Mouse (Mus musculus): ENCODE measurements around the gene Ddx50.
"Not testable (repeated sequence)": the region's sequence is repeated elsewhere in the genome, so short reads cannot be mapped to it uniquely, and the experiment has no call there.

Gene Ddx50

GRCm38 (mm10) chr10:62601053-62601791 lies 49.8 kb downstream of the Ddx50 start:
- no peak for DNase-seq (ENCODE audit: low spot score in 2 of 2)

- no peak for DNase-seq (ENCODE audit: low spot score in 2 of 2)
Observed at GRCm38 (mm10) chr10:62600056-62600455, 51.0 kb downstream of the Ddx50 start.

- DNase-seq (ENCODE audit: low spot score in 2 of 2), result not testable (repeated sequence)
Observed at GRCm38 (mm10) chr10:62599311-62599710, 51.7 kb downstream of the Ddx50 start.

GRCm38 (mm10) chr10:62592496-62592895 lies 58.5 kb downstream of the Ddx50 start:
- DNase-seq (ENCODE audit: low spot score in 2 of 2), result no peak

GRCm38 (mm10) chr10:62590200-62590599 lies 60.8 kb downstream of the Ddx50 start:
- DNase-seq (ENCODE audit: low spot score in 2 of 2), result peak; percentile 82 to 89

GRCm38 (mm10) chr10:62588616-62589015 lies 62.4 kb downstream of the Ddx50 start:
- no peak for DNase-seq (ENCODE audit: low spot score in 2 of 2)

GRCm38 (mm10) chr10:62583245-62583644 lies 67.8 kb downstream of the Ddx50 start:
- DNase-seq (ENCODE audit: low spot score in 2 of 2), result no peak

GRCm38 (mm10) chr10:62582701-62583100 lies 68.3 kb downstream of the Ddx50 start:
- no peak for DNase-seq (ENCODE audit: low spot score in 2 of 2)

- peak in 1 of 2 experiments; percentile 2 for DNase-seq (ENCODE audit: low spot score in 2 of 2)
Observed at GRCm38 (mm10) chr10:62582263-62582662, 68.8 kb downstream of the Ddx50 start.

GRCm38 (mm10) chr10:62579129-62579528 lies 71.9 kb downstream of the Ddx50 start:
- not testable (repeated sequence) for DNase-seq (ENCODE audit: low spot score in 2 of 2)

GRCm38 (mm10) chr10:62578338-62579100 lies 72.5 kb downstream of the Ddx50 start, which contains the start of gene Kif1bp:
TSS of gene Kif1bp (minus strand) at chr10:62578457.
- peak; percentile 97 for DNase-seq (ENCODE audit: low spot score in 2 of 2)

GRCm38 (mm10) chr10:62577673-62578337 lies 73.2 kb downstream of the Ddx50 start:
- no peak for DNase-seq (ENCODE audit: low spot score in 2 of 2)

GRCm38 (mm10) chr10:62575001-62575400 lies 76.0 kb downstream of the Ddx50 start:
- no peak for DNase-seq (ENCODE audit: low spot score in 2 of 2)

- DNase-seq (ENCODE audit: low spot score in 2 of 2), result no peak
Observed at GRCm38 (mm10) chr10:62570126-62570871, 80.7 kb downstream of the Ddx50 start.

GRCm38 (mm10) chr10:62568861-62569260 lies 82.2 kb downstream of the Ddx50 start:
- no peak for DNase-seq (ENCODE audit: low spot score in 2 of 2)
